Mouse (Mus musculus): ENCODE measurements around the gene Pimreg. TPM values are rescaled to one million over a fixed set of nuclear protein-coding genes. Genes with fewer than 3 reads are reported as not detected.

The Pimreg gene
- polyA plus RNA-seq, 1 experiment from 2014 or later = 74.9 TPM

DNA sequence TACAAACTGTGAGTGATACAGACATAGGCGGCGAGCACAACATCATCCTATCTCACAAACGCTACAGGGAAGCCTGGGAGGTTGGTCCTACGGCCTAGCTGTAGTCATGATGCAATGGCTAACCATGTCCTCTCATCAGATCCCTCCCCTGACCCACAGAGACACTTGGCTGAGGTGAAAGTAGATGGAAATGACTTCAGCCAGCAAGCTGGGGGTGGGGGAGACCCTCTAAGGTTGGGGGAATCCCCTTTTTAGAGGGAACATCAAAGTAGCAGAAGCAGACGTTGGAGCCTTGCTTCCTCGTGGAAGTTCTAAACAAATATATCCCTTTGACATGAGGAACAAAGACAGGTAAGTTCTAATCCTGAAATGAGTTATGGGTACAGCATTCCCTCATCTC, 22.6 kb downstream of the Pimreg start:
- Histone ChIP-seq H3K36me3 (ENCODE audit: control insufficient read depth, insufficient read depth, low read length) (no peaks in the 10 kb centered on the region), H3K27me3 (replicated peaks; ENCODE audit: control insufficient read depth, insufficient read depth, low read length) (no peaks in the 10 kb centered on the region), H3K9ac (ENCODE audit: low read depth, low read length) (no peak overlapping the region), H3K27ac (ENCODE audit: low read depth, low read length) (no peak overlapping the region), H3K9me3 (ENCODE audit: control insufficient read depth, low read length) (no peaks in the 10 kb centered on the region), H3K4me2 (no peak overlapping the region), H3K4me1 (replicated peaks; ENCODE audit: control insufficient read depth, insufficient read depth, low read length) (no peaks in the 10 kb centered on the region), H3K4me3 (ENCODE audit: low read depth, low read length) (no peak overlapping the region)
- ATAC-seq (replicated peaks; ENCODE audit: low FRiP score) = no peak
- DNase-seq (ENCODE audit: low spot score) = no peak
- 57% methylated on average over 6 of the region's 6 CpGs for WGBS

DNA sequence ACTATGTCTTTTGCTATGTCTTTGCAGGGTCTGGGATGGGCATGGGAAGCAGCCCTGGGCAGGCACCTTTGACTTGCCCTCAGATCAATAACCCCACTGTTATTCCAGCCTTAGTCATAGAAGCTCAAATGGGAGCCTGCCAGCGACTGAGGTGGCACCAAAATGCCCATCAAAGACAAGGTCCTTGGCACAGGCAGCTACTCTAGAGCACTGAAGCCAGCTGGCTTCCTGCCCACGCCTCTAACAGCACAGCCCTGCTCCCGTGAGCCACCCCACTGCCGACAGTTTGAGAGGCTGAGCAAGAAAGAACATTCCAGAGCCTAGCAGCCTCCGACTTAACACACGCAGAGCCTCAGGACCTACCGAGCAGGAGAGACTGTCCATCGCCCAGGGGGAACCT, 23.3 kb downstream of the Pimreg start:
- no peaks in the 10 kb centered on the region for H3K27me3 ChIP-seq (replicated peaks; ENCODE audit: control insufficient read depth, insufficient read depth, low read length)
- no peak overlapping the region for H3K4me3 ChIP-seq (ENCODE audit: low read depth, low read length)
- no peaks in the 10 kb centered on the region for H3K9me3 ChIP-seq (ENCODE audit: control insufficient read depth, low read length)
- ATAC-seq (replicated peaks; ENCODE audit: low FRiP score) (no peak), DNase-seq (ENCODE audit: low spot score) (no peak)
- H3K4me1 ChIP-seq (replicated peaks; ENCODE audit: control insufficient read depth, insufficient read depth, low read length) = no peaks in the 10 kb centered on the region
- H3K4me2 ChIP-seq = no peak overlapping the region
- H3K36me3 ChIP-seq (ENCODE audit: control insufficient read depth, insufficient read depth, low read length) = no peaks in the 10 kb centered on the region
- no peak overlapping the region for H3K9ac ChIP-seq (ENCODE audit: low read depth, low read length)
- H3K27ac ChIP-seq (ENCODE audit: low read depth, low read length) = no peak overlapping the region
- WGBS = 79% methylated on average over 8 of the region's 8 CpGs

GRCm38 (mm10) chr11:72066330-72066729, 24.5 kb downstream of the Pimreg start:
- Histone ChIP-seq H3K27ac (ENCODE audit: low read depth, low read length) (no peak overlapping the region), H3K4me2 (no peak overlapping the region), H3K4me3 (ENCODE audit: low read depth, low read length) (no peak overlapping the region), H3K9me3 (ENCODE audit: control insufficient read depth, low read length) (no peaks in the 10 kb centered on the region), H3K4me1 (replicated peaks; ENCODE audit: control insufficient read depth, insufficient read depth, low read length) (no peaks in the 10 kb centered on the region), H3K9ac (ENCODE audit: low read depth, low read length) (no peak overlapping the region), H3K27me3 (replicated peaks; ENCODE audit: control insufficient read depth, insufficient read depth, low read length) (no peaks in the 10 kb centered on the region; the same call in 1 of the 2 replicates), H3K36me3 (ENCODE audit: control insufficient read depth, insufficient read depth, low read length) (no peaks in the 10 kb centered on the region)
- ATAC-seq (replicated peaks; ENCODE audit: low FRiP score) (no peak), DNase-seq (ENCODE audit: low spot score) (no peak)
- WGBS = 34% methylated on average over 6 of the region's 6 CpGs

DNA sequence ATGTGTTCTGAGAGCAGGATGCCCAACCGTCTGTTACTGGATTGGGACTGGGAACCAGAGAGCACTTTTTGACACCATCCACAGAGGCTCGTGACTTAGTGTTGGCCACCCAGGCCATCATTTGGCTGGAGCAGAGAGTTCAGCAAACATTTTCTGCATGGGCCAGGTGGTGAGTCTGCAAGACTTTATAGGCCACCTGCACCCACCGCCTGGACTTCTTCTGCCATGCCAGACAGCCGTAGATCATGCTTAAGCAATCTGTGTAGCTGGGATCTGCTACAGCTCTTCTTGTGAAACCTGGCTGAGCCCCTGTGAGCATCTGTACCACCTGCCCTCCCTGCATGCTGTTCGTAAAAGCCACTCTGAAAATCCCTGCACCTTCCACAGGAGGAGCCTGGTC, 25.5 kb downstream of the Pimreg start:
- Histone ChIP-seq H3K27me3 (replicated peaks; ENCODE audit: control insufficient read depth, insufficient read depth, low read length) (no peaks in the 10 kb centered on the region; the same call in 1 of the 2 replicates), H3K27ac (ENCODE audit: low read depth, low read length) (no peak overlapping the region), H3K9ac (ENCODE audit: low read depth, low read length) (no peak overlapping the region), H3K4me1 (replicated peaks; ENCODE audit: control insufficient read depth, insufficient read depth, low read length) (no peaks in the 10 kb centered on the region), H3K36me3 (ENCODE audit: control insufficient read depth, insufficient read depth, low read length) (no peaks in the 10 kb centered on the region), H3K4me2 (no peak overlapping the region), H3K9me3 (ENCODE audit: control insufficient read depth, low read length) (no peaks in the 10 kb centered on the region), H3K4me3 (ENCODE audit: low read depth, low read length) (no peak overlapping the region)
- ATAC-seq (replicated peaks; ENCODE audit: low FRiP score) = no peak
- WGBS = 72% methylated on average over 5 of the region's 5 CpGs
- DNase-seq (ENCODE audit: low spot score) = no peak

DNA sequence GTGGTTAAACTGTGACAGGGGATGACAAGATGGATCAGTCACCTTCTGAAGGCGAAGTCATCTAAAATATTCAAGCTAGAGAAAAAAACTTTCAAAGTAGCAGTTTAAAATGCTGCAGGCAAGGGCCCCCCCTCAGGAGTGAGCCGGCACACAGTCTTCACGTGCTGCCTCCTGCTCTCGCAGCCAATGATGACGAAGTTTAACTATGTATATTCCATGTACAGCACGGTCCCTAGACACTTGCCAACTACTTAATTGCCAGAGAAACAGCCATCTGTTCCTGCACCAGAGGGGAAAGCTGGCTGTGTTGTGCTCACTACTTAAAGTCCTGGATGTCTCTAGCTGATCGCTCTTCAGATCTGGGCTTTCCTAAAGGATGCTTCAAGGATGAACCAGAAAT, 26.2 kb downstream of the Pimreg start:
- no peak overlapping the region for H3K4me3 ChIP-seq (ENCODE audit: low read depth, low read length)
- H3K4me2 ChIP-seq = no peak overlapping the region
- ATAC-seq (replicated peaks; ENCODE audit: low FRiP score) = no peak
- H3K27me3 ChIP-seq (replicated peaks; ENCODE audit: control insufficient read depth, insufficient read depth, low read length) = no peaks in the 10 kb centered on the region; the same call in 1 of the 2 replicates
- H3K9ac ChIP-seq (ENCODE audit: low read depth, low read length) = no peak overlapping the region
- 83% methylated on average over 7 of the region's 7 CpGs for WGBS
- H3K9me3 ChIP-seq (ENCODE audit: control insufficient read depth, low read length) = no peaks in the 10 kb centered on the region
- no peak overlapping the region for H3K27ac ChIP-seq (ENCODE audit: low read depth, low read length)
- no peaks in the 10 kb centered on the region for H3K4me1 ChIP-seq (replicated peaks; ENCODE audit: control insufficient read depth, insufficient read depth, low read length)
- no peak for DNase-seq (ENCODE audit: low spot score)
- H3K36me3 ChIP-seq (ENCODE audit: control insufficient read depth, insufficient read depth, low read length) = no peaks in the 10 kb centered on the region

GRCm38 (mm10) chr11:72070733-72071132, 28.9 kb downstream of the Pimreg start:
- peaks cover 2% of the 10 kb centered on the region; the same call in 1 of the 2 replicates for H3K27me3 ChIP-seq (replicated peaks; ENCODE audit: control insufficient read depth, insufficient read depth, low read length)
- WGBS = 85% methylated on average over 9 of the region's 9 CpGs
- H3K36me3 ChIP-seq (ENCODE audit: control insufficient read depth, insufficient read depth, low read length) = no peaks in the 10 kb centered on the region
- no peaks in the 10 kb centered on the region for H3K4me1 ChIP-seq (replicated peaks; ENCODE audit: control insufficient read depth, insufficient read depth, low read length)
- no peak for DNase-seq (ENCODE audit: low spot score)
- H3K9ac ChIP-seq (ENCODE audit: low read depth, low read length) = no peak overlapping the region
- H3K4me2 ChIP-seq = no peak overlapping the region
- ATAC-seq (replicated peaks; ENCODE audit: low FRiP score) = no peak
- no peak overlapping the region for H3K27ac ChIP-seq (ENCODE audit: low read depth, low read length)
- no peaks in the 10 kb centered on the region for H3K9me3 ChIP-seq (ENCODE audit: control insufficient read depth, low read length)
- H3K4me3 ChIP-seq (ENCODE audit: low read depth, low read length) = no peak overlapping the region

DNA sequence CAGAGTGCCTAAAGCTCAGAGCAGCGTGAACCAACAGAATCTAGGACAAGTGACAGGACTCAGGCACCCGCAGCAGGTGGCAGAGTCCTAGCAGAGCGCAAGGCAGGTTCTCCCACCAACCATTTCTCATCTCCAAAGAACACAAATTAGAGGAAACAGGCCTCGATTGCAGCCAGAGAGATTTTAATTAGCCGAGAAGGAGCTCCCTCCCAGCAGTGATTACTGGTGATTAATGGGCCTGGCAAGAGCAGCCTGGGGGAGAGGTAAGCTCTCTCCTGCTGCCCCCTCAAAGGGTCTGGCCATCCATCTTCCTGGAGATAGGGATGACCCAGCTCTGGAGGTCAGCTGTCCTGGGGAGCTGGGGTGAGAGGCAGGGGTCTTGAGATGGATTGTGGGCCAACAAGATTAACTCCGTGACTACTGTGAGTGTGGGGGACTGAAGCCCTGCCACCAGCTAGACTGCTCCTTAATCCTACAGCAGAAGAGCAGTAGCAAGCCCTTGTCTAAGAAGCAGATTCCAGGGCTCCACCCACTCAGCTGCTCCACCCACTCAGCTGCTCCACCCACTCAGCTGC, 30.6 kb downstream of the Pimreg start:
- H3K9ac ChIP-seq (ENCODE audit: low read depth, low read length) = no peak overlapping the region
- ATAC-seq (replicated peaks; ENCODE audit: low FRiP score) (no peak), DNase-seq (ENCODE audit: low spot score) (no peak)
- H3K27me3 ChIP-seq (replicated peaks; ENCODE audit: control insufficient read depth, insufficient read depth, low read length) = peaks cover 2% of the 10 kb centered on the region; the same call in 1 of the 2 replicates
- H3K4me1 ChIP-seq (replicated peaks; ENCODE audit: control insufficient read depth, insufficient read depth, low read length) = no peaks in the 10 kb centered on the region
- 38% methylated on average over 6 of the region's 6 CpGs for WGBS
- H3K36me3 ChIP-seq (ENCODE audit: control insufficient read depth, insufficient read depth, low read length) = no peaks in the 10 kb centered on the region
- no peak overlapping the region for H3K4me3 ChIP-seq (ENCODE audit: low read depth, low read length)
- no peaks in the 10 kb centered on the region for H3K9me3 ChIP-seq (ENCODE audit: control insufficient read depth, low read length)
- H3K27ac ChIP-seq (ENCODE audit: low read depth, low read length) = no peak overlapping the region
- H3K4me2 ChIP-seq = no peak overlapping the region

- H3K27ac ChIP-seq (ENCODE audit: low read depth, low read length) = no peak overlapping the region
- 67% methylated on average over 13 of the region's 13 CpGs for WGBS
Measured at GRCm38 (mm10) chr11:72074230-72074629, 32.4 kb downstream of the Pimreg start.

GRCm38 (mm10) chr11:72078056-72078455, 36.2 kb downstream of the Pimreg start:
- Histone ChIP-seq H3K9ac (ENCODE audit: low read depth, low read length) (no peak overlapping the region), H3K36me3 (ENCODE audit: control insufficient read depth, insufficient read depth, low read length) (no peaks in the 10 kb centered on the region), H3K9me3 (ENCODE audit: control insufficient read depth, low read length) (no peaks in the 10 kb centered on the region), H3K4me2 (no peak overlapping the region), H3K27me3 (replicated peaks; ENCODE audit: control insufficient read depth, insufficient read depth, low read length) (0 out of 2 replicates have a peak, but pooled peaks cover 2% of the 10 kb centered on the region), H3K27ac (ENCODE audit: low read depth, low read length) (no peak overlapping the region), H3K4me1 (replicated peaks; ENCODE audit: control insufficient read depth, insufficient read depth, low read length) (no peaks in the 10 kb centered on the region), H3K4me3 (ENCODE audit: low read depth, low read length) (no peak overlapping the region)
- DNase-seq (ENCODE audit: low spot score) = no peak
- ATAC-seq (replicated peaks; ENCODE audit: low FRiP score) = no peak
- 44% methylated on average over 3 of the region's 3 CpGs for WGBS

More at GRCm38 (mm10) chr11:72074230-72074629, 32.4 kb downstream of the Pimreg start:
- Histone ChIP-seq H3K27me3 (replicated peaks; ENCODE audit: control insufficient read depth, insufficient read depth, low read length) (peaks cover 2% of the 10 kb centered on the region; the same call in 1 of the 2 replicates), H3K4me2 (no peak overlapping the region), H3K9ac (ENCODE audit: low read depth, low read length) (no peak overlapping the region), H3K4me1 (replicated peaks; ENCODE audit: control insufficient read depth, insufficient read depth, low read length) (no peaks in the 10 kb centered on the region), H3K36me3 (ENCODE audit: control insufficient read depth, insufficient read depth, low read length) (no peaks in the 10 kb centered on the region), H3K9me3 (ENCODE audit: control insufficient read depth, low read length) (no peaks in the 10 kb centered on the region), H3K4me3 (ENCODE audit: low read depth, low read length) (no peak overlapping the region)
- no peak for DNase-seq (ENCODE audit: low spot score)
- ATAC-seq (replicated peaks; ENCODE audit: low FRiP score) = no peak
